Mouse (Mus musculus): ENCODE measurements around the gene Hpse2. TPM values are rescaled to one million over a fixed set of nuclear protein-coding genes. Genes with fewer than 3 reads are reported as not detected.

The Hpse2 gene
- total RNA-seq, 1 experiment = 0.27 TPM

GRCm38 (mm10) chr19:43386041-43386952 lies 1.9 kb downstream of the Hpse2 start:
- Histone ChIP-seq H3K9ac (ENCODE audit: insufficient read depth, low read depth, low read length, poor library complexity, severe bottlenecking) (no peak overlapping the region), H3K4me1 (ENCODE audit: control insufficient read depth in 2 of 2, insufficient read depth in 2 of 2, low read length in 2 of 2, poor library complexity in 1 of 2) (no peaks in the 10 kb centered on the region), H3K4me3 (ENCODE audit: insufficient read depth in 1 of 2, low read depth in 1 of 2, low read length in 2 of 2, poor library complexity in 1 of 2, severe bottlenecking in 1 of 2) (peak overlapping the region in 1 of 2 experiments; percentile 12; a peak in 2 of 4 replicates), H3K27ac (ENCODE audit: insufficient read depth, low read depth, low read length, poor library complexity, severe bottlenecking) (no peak overlapping the region), H3K36me3 (ENCODE audit: control insufficient read depth, insufficient read depth, low read length, poor library complexity, severe bottlenecking) (no peaks in the 10 kb centered on the region), H3K9me3 (ENCODE audit: control insufficient read depth, insufficient read depth, low read depth, low read length) (no peaks in the 10 kb centered on the region)
- in situ Hi-C loops (cut with MboI; ENCODE audit: low sequenced_read_pairs in 2 of 2, unreplicated experiment in 2 of 2) = no loop called here
- peak; percentile 12 for DNase-seq (ENCODE audit: low read depth, low spot score)
- TF ChIP-seq MAFK (IDR thresholded peaks at IDR 0.05; ENCODE audit: insufficient read depth, low read depth, low read length) (no peak), ZNF384 (IDR thresholded peaks at IDR 0.05; ENCODE audit: low read depth, low read length) (no peak)

GRCm38 (mm10) chr19:43385451-43385850 lies 2.7 kb downstream of the Hpse2 start:
- DNase-seq (ENCODE audit: low read depth, low spot score) = peak; percentile 12
- Histone ChIP-seq H3K27ac (ENCODE audit: insufficient read depth, low read depth, low read length, poor library complexity, severe bottlenecking) (no peak overlapping the region), H3K36me3 (ENCODE audit: control insufficient read depth, insufficient read depth, low read length, poor library complexity, severe bottlenecking) (no peaks in the 10 kb centered on the region), H3K4me3 (ENCODE audit: insufficient read depth in 1 of 2, low read depth in 1 of 2, low read length in 2 of 2, poor library complexity in 1 of 2, severe bottlenecking in 1 of 2) (peak overlapping the region in 1 of 2 experiments; percentile 44; a peak in 2 of 4 replicates), H3K9ac (ENCODE audit: insufficient read depth, low read depth, low read length, poor library complexity, severe bottlenecking) (no peak overlapping the region), H3K9me3 (ENCODE audit: control insufficient read depth, insufficient read depth, low read depth, low read length) (no peaks in the 10 kb centered on the region), H3K4me1 (ENCODE audit: control insufficient read depth in 2 of 2, insufficient read depth in 2 of 2, low read length in 2 of 2, poor library complexity in 1 of 2) (no peaks in the 10 kb centered on the region)
- TF ChIP-seq ZC3H11A (IDR thresholded peaks at IDR 0.05; ENCODE audit: borderline replicate concordance, low read depth, low read length) (no peak), MAFK (IDR thresholded peaks at IDR 0.05; ENCODE audit: insufficient read depth, low read depth, low read length) (no peak), CHD2 (IDR thresholded peaks at IDR 0.05; ENCODE audit: low read depth, low read length) (no peak), HCFC1 (IDR thresholded peaks at IDR 0.05; ENCODE audit: borderline replicate concordance, insufficient read depth, low read length) (no peak)
- in situ Hi-C loops (cut with MboI; ENCODE audit: low sequenced_read_pairs in 2 of 2, unreplicated experiment in 2 of 2) = no loop called here

- peak; percentile 11 for DNase-seq (ENCODE audit: low read depth, low spot score)
- in situ Hi-C loops (cut with MboI; ENCODE audit: low sequenced_read_pairs in 2 of 2, unreplicated experiment in 2 of 2) = no loop called here
- H3K9me3 ChIP-seq (ENCODE audit: control insufficient read depth, insufficient read depth, low read depth, low read length) = no peaks in the 10 kb centered on the region
- H3K36me3 ChIP-seq (ENCODE audit: control insufficient read depth, insufficient read depth, low read length, poor library complexity, severe bottlenecking) = no peaks in the 10 kb centered on the region
- H3K4me1 ChIP-seq (ENCODE audit: control insufficient read depth in 2 of 2, insufficient read depth in 2 of 2, low read length in 2 of 2, poor library complexity in 1 of 2) = no peaks in the 10 kb centered on the region
- peak overlapping the region; percentile 44 to 50 for H3K4me3 ChIP-seq (ENCODE audit: insufficient read depth in 1 of 2, low read depth in 1 of 2, low read length in 2 of 2, poor library complexity in 1 of 2, severe bottlenecking in 1 of 2)
- no peak overlapping the region for H3K27ac ChIP-seq (ENCODE audit: insufficient read depth, low read depth, low read length, poor library complexity, severe bottlenecking)
- no peak overlapping the region for H3K9ac ChIP-seq (ENCODE audit: insufficient read depth, low read depth, low read length, poor library complexity, severe bottlenecking)
- TF ChIP-seq ZNF384 (IDR thresholded peaks at IDR 0.05; ENCODE audit: low read depth, low read length) (no peak), ZC3H11A (IDR thresholded peaks at IDR 0.05; ENCODE audit: borderline replicate concordance, low read depth, low read length) (no peak), MAFK (IDR thresholded peaks at IDR 0.05; ENCODE audit: insufficient read depth, low read depth, low read length) (no peak)
Observed at GRCm38 (mm10) chr19:43384978-43385431, 3.1 kb downstream of the Hpse2 start.

- Histone ChIP-seq H3K9me3 (ENCODE audit: control insufficient read depth, insufficient read depth, low read depth, low read length) (no peaks in the 10 kb centered on the region), H3K9ac (ENCODE audit: insufficient read depth, low read depth, low read length, poor library complexity, severe bottlenecking) (no peak overlapping the region), H3K4me1 (ENCODE audit: control insufficient read depth in 2 of 2, insufficient read depth in 2 of 2, low read length in 2 of 2, poor library complexity in 1 of 2) (no peaks in the 10 kb centered on the region), H3K36me3 (ENCODE audit: control insufficient read depth, insufficient read depth, low read length, poor library complexity, severe bottlenecking) (no peaks in the 10 kb centered on the region), H3K4me3 (ENCODE audit: insufficient read depth in 1 of 2, low read depth in 1 of 2, low read length in 2 of 2, poor library complexity in 1 of 2, severe bottlenecking in 1 of 2) (peak overlapping the region; percentile 44 to 50), H3K27ac (ENCODE audit: insufficient read depth, low read depth, low read length, poor library complexity, severe bottlenecking) (no peak overlapping the region)
- in situ Hi-C loops (cut with MboI; ENCODE audit: low sequenced_read_pairs in 2 of 2, unreplicated experiment in 2 of 2) = no loop called here
- TF ChIP-seq ZC3H11A (IDR thresholded peaks at IDR 0.05; ENCODE audit: borderline replicate concordance, low read depth, low read length) (no peak), MAFK (IDR thresholded peaks at IDR 0.05; ENCODE audit: insufficient read depth, low read depth, low read length) (no peak), ZNF384 (IDR thresholded peaks at IDR 0.05; ENCODE audit: low read depth, low read length) (no peak), CHD2 (IDR thresholded peaks at IDR 0.05; ENCODE audit: low read depth, low read length) (no peak), HCFC1 (IDR thresholded peaks at IDR 0.05; ENCODE audit: borderline replicate concordance, insufficient read depth, low read length) (no peak)
- peak; percentile 15 for DNase-seq (ENCODE audit: low read depth, low spot score)
Observed at GRCm38 (mm10) chr19:43384346-43384977, 3.7 kb downstream of the Hpse2 start.
